ENCODE assay signal across 8 mouse cellular contexts in genomic region chr5:33009818-33010812, GRCm38 (mm10). TPM values are rescaled to one million over a fixed set of nuclear protein-coding genes. Genes with fewer than 3 reads are reported as not detected.
DNase-seq lines count a peak whose midpoint lies in the region; ATAC-seq and TF ChIP-seq lines count a peak whose summit lies in the region.

No protein-coding gene starts in this region.

- 67% methylated on average over 14 of the region's 14 CpGs for WGBS in thymus, adult 2 months

- no peaks in the 10 kb centered on the region for H3K36me3 ChIP-seq in thymus, adult 2 months (ENCODE audit: control insufficient read depth, insufficient read depth, low read length)

- H3K27ac ChIP-seq in gastrocnemius, adult 2 months = peak overlapping the region; percentile 54
- H3K27ac ChIP-seq in thymus, adult 2 months (ENCODE audit: control insufficient read depth, insufficient read depth, low read length) = no peak overlapping the region

- H3K27me3 ChIP-seq in thymus, adult 2 months (ENCODE audit: control insufficient read depth, insufficient read depth, low read length) = no peaks in the 10 kb centered on the region

- intact Hi-C loops in gastrocnemius, adult 2 months (cut with DNase I) = no loop called here

- peak; percentile 76 for ATAC-seq in common myeloid progenitor, adult 5-6 weeks (replicated peaks; ENCODE audit: low read depth, poor library complexity, severe bottlenecking)

- no peak for TF ChIP-seq CTCF in gastrocnemius, adult 2 months (IDR thresholded peaks at IDR 0.05)
- no peak for TF ChIP-seq CTCF in thymus, adult 2 months (IDR thresholded peaks at IDR 0.05; ENCODE audit: borderline replicate concordance, control insufficient read depth, extremely low read depth, insufficient read depth, low read length, poor library complexity)

- no peaks in the 10 kb centered on the region; the same call in 1 of the 2 replicates for H3K4me1 ChIP-seq in thymus, adult 2 months (replicated peaks; ENCODE audit: control insufficient read depth, insufficient read depth, low read length)

- DNase-seq in gastrocnemius, adult 2 months = no peak
- no peak for DNase-seq in gastrocnemius, postnatal 25 days
- peak; percentile 84 for DNase-seq in 416B (ENCODE audit: low read depth)
- peak; percentile 32 for DNase-seq in lung, postnatal 36 days
- no peak for DNase-seq in retina, embryonic 14.5 days (ENCODE audit: low spot score)
- DNase-seq in thymus, adult 2 months = no peak
- no peak for DNase-seq in layer of hippocampus, adult 11-12 months (ENCODE audit: low spot score)

- no peak overlapping the region for H3K4me3 ChIP-seq in gastrocnemius, adult 2 months
- no peak overlapping the region for H3K4me3 ChIP-seq in thymus, adult 2 months (ENCODE audit: control insufficient read depth, insufficient read depth, low read length)

- TF ChIP-seq POLR2A in thymus, adult 2 months (IDR thresholded peaks at IDR 0.05; ENCODE audit: control insufficient read depth, extremely low read depth, insufficient read depth, low read length, poor library complexity) = no peak

RNA-seq across cellular contexts. Expression of gene Ywhah, which starts 8.5 kb away (rescaled TPM):
- total RNA-seq in gastrocnemius, adult 2 months (2021) = 10 to 100 TPM; 39.5 to 59.5 TPM
- total RNA-seq in gastrocnemius, postnatal 25 days (2021) = 10 to 100 TPM; 54.0 to 54.3 TPM
- 145 and 156 TPM in 2 replicates for total RNA-seq in common myeloid progenitor, adult 5-6 weeks (2017)
- 171 and 214 TPM in 2 replicates for polyA plus RNA-seq in thymus, adult 2 months (2012; rRNA removed)

Comparison
In these comparisons a context has a peak if more than half of its experiments do, and no peak if none do; other contexts are left out.
1. DNase-seq: peak in 416B (single experiment) and lung, postnatal 36 days (single experiment); none in gastrocnemius, adult 2 months (single experiment), gastrocnemius, postnatal 25 days (single experiment), retina, embryonic 14.5 days (single experiment), thymus, adult 2 months (single experiment) and layer of hippocampus, adult 11-12 months (single experiment).